Mouse (Mus musculus): ENCODE results near the gene Gcm2. TPM values are rescaled to one million over a fixed set of nuclear protein-coding genes. Genes with fewer than 3 reads are reported as not detected.

Gcm2 gene
- not detected for total RNA-seq (2021)
- long read RNA-seq, experiment 1, result 0 reads
- long read RNA-seq, experiment 2, result 0 reads

GRCm38 (mm10) chr13:41110935-41111334, at the start of gene Gcm2:
Gene Gcm2, minus strand, starts transcription at chr13:41111035.
- no peak for DNase-seq
- intact Hi-C loops (cut with DNase I; ENCODE audit: low total_unique reads), result no loop called here

- intact Hi-C loops (cut with DNase I; ENCODE audit: low total_unique reads), result no loop called here
- no peak for DNase-seq
Measured at GRCm38 (mm10) chr13:41158426-41158825, 47.6 kb upstream of the Gcm2 start.

- intact Hi-C loops (cut with DNase I; ENCODE audit: low total_unique reads), result no loop called here
Measured at GRCm38 (mm10) chr13:41153146-41153545, 42.3 kb upstream of the Gcm2 start.

GRCm38 (mm10) chr13:41146271-41146670, 35.4 kb upstream of the Gcm2 start:
- DNase-seq, result peak; percentile 39
- intact Hi-C loops (cut with DNase I; ENCODE audit: low total_unique reads), result loop anchor here (10.0 kb wide), 1 partner anchor 429 kb away; no protein-coding TSS in a partner anchor

More at GRCm38 (mm10) chr13:41153146-41153545, 42.3 kb upstream of the Gcm2 start:
- no peak for DNase-seq

- intact Hi-C loops (cut with DNase I; ENCODE audit: low total_unique reads), result loop anchor here (2.0 to 10.0 kb wide), 2 partner anchors 93 to 429 kb away; no protein-coding TSS in a partner anchor
- DNase-seq, result no peak
Measured at GRCm38 (mm10) chr13:41145433-41145970, 34.7 kb upstream of the Gcm2 start.

- intact Hi-C loops (cut with DNase I; ENCODE audit: low total_unique reads), result no loop called here
- peak; percentile 46 for DNase-seq
Measured at GRCm38 (mm10) chr13:41134901-41135300, 24.1 kb upstream of the Gcm2 start.

- intact Hi-C loops (cut with DNase I; ENCODE audit: low total_unique reads), result no loop called here
- no peak for DNase-seq
Measured at GRCm38 (mm10) chr13:41129061-41129460, 18.2 kb upstream of the Gcm2 start.

- intact Hi-C loops (cut with DNase I; ENCODE audit: low total_unique reads), result no loop called here
Measured at GRCm38 (mm10) chr13:41128326-41128725, 17.5 kb upstream of the Gcm2 start.

GRCm38 (mm10) chr13:41123666-41124225, 12.9 kb upstream of the Gcm2 start:
- DNase-seq, result no peak
- intact Hi-C loops (cut with DNase I; ENCODE audit: low total_unique reads), result no loop called here

More at GRCm38 (mm10) chr13:41128326-41128725, 17.5 kb upstream of the Gcm2 start:
- no peak for DNase-seq

GRCm38 (mm10) chr13:41119152-41119945, 8.5 kb upstream of the Gcm2 start:
- no peak for DNase-seq
- intact Hi-C loops (cut with DNase I; ENCODE audit: low total_unique reads), result no loop called here

GRCm38 (mm10) chr13:41113940-41114339, 3.1 kb upstream of the Gcm2 start, which contains the start of gene Sycp2l:
Gene Sycp2l, plus strand, starts transcription at chr13:41114307.
- DNase-seq, result no peak
- intact Hi-C loops (cut with DNase I; ENCODE audit: low total_unique reads), result no loop called here

- DNase-seq, result no peak
- intact Hi-C loops (cut with DNase I; ENCODE audit: low total_unique reads), result no loop called here
Measured at GRCm38 (mm10) chr13:41105541-41105940, 5.3 kb downstream of the Gcm2 start.

GRCm38 (mm10) chr13:41103841-41104525, 6.9 kb downstream of the Gcm2 start:
- intact Hi-C loops (cut with DNase I; ENCODE audit: low total_unique reads), result no loop called here
- DNase-seq, result no peak

- DNase-seq, result no peak
- intact Hi-C loops (cut with DNase I; ENCODE audit: low total_unique reads), result no loop called here
Measured at GRCm38 (mm10) chr13:41100031-41100430, 10.8 kb downstream of the Gcm2 start.

GRCm38 (mm10) chr13:41098325-41098724, 12.5 kb downstream of the Gcm2 start:
- no peak for DNase-seq

GRCm38 (mm10) chr13:41097324-41098058, 13.3 kb downstream of the Gcm2 start:
- no peak for DNase-seq

More at GRCm38 (mm10) chr13:41098325-41098724, 12.5 kb downstream of the Gcm2 start:
- intact Hi-C loops (cut with DNase I; ENCODE audit: low total_unique reads), result no loop called here

GRCm38 (mm10) chr13:41094160-41094559, 16.7 kb downstream of the Gcm2 start:
- DNase-seq, result no peak
- intact Hi-C loops (cut with DNase I; ENCODE audit: low total_unique reads), result no loop called here

More at GRCm38 (mm10) chr13:41097324-41098058, 13.3 kb downstream of the Gcm2 start:
- intact Hi-C loops (cut with DNase I; ENCODE audit: low total_unique reads), result no loop called here

- no peak for DNase-seq
- intact Hi-C loops (cut with DNase I; ENCODE audit: low total_unique reads), result no loop called here
Measured at GRCm38 (mm10) chr13:41091271-41091670, 19.6 kb downstream of the Gcm2 start.

GRCm38 (mm10) chr13:41088746-41089145, 22.1 kb downstream of the Gcm2 start:
- no peak for DNase-seq
- intact Hi-C loops (cut with DNase I; ENCODE audit: low total_unique reads), result no loop called here

Data from gastrocnemius, postnatal 14 days (tissue).